Mouse (Mus musculus) spleen, adult 12 weeks (tissue): ENCODE measurements around the gene Caml.
"Not testable (repeated sequence)": the region's sequence is repeated elsewhere in the genome, so short reads cannot be mapped to it uniquely, and the experiment has no call there.

Source experiments
- DNase-seq: peaks from one replicate; pipeline ENCODE4 v3.0.0; 2022; ENCODE audit warnings: low spot score

Caml gene

DNA sequence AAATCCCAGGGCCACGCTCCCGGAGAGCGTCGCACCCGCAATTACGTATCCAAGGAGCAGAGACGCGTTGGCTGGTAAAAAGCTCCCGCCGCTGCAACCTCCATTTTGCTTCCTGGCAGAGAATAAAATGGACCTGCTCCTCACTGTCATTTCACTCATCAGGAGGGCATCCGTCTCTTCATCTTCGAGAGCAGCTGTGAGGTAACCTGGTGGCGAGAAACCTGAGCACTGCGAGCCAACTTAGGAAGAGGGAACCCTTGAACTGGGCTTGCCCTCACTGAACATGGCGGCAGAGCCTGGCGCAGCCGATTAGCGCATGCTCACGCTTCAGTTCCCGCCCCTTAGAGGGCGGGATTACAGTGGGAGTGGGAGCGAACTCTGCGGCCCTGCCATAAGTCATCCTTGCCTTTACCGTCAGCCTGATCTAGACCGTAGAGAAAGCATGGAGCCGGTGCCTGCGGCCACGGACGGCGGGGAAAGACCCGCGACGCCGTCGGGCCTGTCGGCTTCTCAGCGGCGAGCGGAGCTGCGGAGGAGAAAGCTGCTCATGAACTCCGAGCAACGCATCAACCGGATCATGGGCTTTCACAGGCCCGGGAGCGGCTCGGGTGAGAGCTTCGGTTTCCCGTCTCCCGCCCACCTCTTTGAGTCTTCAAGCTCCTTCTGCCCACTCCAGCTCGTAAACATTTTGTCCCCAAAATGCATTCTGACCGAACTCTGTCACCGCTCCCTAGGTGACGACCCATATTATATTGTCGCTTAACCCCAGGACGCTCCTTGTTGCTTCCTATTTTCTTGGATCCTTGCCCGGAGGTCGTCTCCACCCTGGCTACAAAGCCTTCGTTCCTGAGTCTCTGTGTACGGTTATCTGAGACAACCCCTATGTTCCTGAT is at the start of gene Caml:
TSS of gene Caml (plus strand) at position 357 of the 893 bp plus-strand sequence.
- DNase-seq = peak; percentile 88

DNA sequence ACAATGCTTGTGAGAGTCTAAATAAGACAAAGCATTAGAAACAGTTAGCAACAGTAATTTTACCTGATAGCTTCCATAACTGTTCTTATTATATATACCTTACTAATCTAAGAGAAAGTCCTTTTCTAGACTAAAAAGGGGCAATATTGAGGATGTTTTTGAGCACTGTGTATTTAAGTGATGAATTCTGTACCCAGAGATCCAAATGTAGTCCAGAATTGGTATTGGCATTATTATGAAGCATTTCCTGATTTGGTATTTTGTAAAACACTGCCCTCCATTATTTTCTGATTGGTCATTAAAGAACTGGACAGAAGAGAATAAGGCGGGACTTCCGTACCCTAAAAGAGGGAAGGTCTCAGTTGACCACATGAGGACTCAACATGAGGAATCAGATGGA is 49.4 kb upstream of the Caml start, which contains the start of gene Tmed9:
TSS of gene Tmed9 (plus strand) at position 301 of the 400 bp plus-strand sequence.
- no peak for DNase-seq

- no peak for DNase-seq
These were observed 48.5 kb upstream of the Caml start for GRCm38 (mm10) chr13:55574321-55574720.

DNA sequence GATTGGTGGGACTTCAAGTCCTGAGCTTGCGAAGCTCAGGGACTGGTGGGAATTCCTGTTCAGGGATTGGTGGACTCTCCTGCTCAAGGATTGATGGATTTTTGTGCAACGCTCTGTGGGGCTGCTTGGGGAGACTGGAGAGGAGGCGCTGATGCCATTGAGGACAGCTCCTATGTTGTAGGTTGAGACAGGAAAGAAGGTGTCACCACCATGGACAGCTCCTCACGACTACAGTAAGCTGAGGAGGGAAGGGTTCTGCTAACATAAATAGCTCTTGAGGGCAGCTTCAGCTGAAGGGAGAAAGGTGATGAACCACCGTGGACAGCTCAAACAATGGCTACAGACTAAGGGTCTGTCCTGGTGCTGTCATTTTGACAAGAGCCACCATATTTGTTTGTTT is 46.9 kb upstream of the Caml start:
- DNase-seq = no peak

GRCm38 (mm10) chr13:55576872-55577271 is 45.9 kb upstream of the Caml start:
- DNase-seq = not testable (repeated sequence)

GRCm38 (mm10) chr13:55578086-55578485 is 44.7 kb upstream of the Caml start:
- no peak for DNase-seq

- DNase-seq = no peak
These were observed 30.8 kb upstream of the Caml start for GRCm38 (mm10) chr13:55591961-55592490.

GRCm38 (mm10) chr13:55592512-55593253 is 30.1 kb upstream of the Caml start:
- DNase-seq = peak; percentile 89

- DNase-seq = no peak
These were observed 29.5 kb upstream of the Caml start for GRCm38 (mm10) chr13:55593254-55593747.

GRCm38 (mm10) chr13:55595375-55595774 is 27.4 kb upstream of the Caml start:
- DNase-seq = no peak

GRCm38 (mm10) chr13:55596802-55597201 is 26.0 kb upstream of the Caml start:
- DNase-seq = no peak

GRCm38 (mm10) chr13:55599566-55600540 is 23.0 kb upstream of the Caml start, which contains the start of gene B4galt7:
Gene B4galt7 (plus strand): TSS chr13:55599896.
- peak; percentile 76 for DNase-seq

DNA sequence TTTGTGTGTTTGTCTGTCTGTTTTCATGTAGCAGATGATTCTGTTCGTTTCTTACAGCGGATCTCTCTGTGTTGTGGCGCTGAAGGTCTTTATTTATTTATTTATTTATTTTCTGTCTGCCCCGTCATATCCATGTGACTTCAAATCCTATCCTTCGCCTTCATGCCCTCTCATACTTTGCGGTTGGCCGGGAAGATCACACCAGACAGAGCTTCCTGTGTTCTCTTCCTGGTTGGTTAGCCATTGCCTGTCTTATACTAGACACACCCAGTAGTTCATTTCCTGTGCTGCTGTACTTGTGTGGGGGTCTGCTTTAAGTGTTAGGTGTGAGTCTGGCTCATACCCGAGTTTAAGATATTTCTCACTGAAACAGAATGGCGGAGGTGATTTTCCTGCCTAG is 22.1 kb upstream of the Caml start:
- no peak for DNase-seq

GRCm38 (mm10) chr13:55601611-55602010 is 21.2 kb upstream of the Caml start:
- DNase-seq = peak; percentile 73

DNA sequence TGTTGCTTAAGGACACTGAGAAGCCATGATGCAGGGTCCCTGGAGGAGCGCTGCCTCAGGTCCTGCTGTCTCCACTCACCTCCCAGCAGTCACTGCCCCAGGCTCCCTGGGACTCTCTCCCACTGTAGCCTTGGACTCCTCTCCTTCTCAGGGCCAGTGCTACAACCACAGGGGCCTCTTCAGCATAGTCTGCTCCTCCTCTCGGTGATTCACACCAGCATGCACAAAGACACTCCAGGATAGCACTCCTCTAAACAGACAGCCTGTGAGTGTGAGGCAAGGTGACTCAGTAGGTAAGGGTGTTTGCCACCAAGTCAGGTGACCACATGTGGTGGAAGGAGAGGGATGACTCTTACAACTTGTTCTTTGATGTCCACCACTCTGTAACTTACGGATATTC is 18.2 kb upstream of the Caml start:
- DNase-seq = no peak

GRCm38 (mm10) chr13:55606899-55607623 is 15.7 kb upstream of the Caml start:
- DNase-seq = no peak

DNA sequence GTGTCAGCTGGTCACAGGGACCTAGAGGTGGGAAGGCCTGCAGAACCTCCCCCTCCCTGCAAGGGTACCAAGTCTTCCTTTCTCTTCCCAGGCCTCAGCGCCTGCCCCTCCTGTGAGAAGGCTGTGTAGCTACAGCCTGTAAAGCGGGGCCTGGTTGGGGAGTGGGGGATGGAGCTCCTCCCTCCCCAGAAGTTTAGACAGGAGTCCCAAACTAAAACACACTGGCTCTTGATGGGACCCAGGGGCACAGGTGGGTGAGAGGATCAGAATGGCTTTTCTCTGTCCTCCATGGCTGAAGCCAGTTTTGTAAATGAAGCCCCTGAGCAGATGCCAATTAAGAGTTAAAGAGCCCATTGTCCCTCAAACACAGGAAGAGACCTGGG is 15.2 kb upstream of the Caml start:
- DNase-seq = no peak

DNA sequence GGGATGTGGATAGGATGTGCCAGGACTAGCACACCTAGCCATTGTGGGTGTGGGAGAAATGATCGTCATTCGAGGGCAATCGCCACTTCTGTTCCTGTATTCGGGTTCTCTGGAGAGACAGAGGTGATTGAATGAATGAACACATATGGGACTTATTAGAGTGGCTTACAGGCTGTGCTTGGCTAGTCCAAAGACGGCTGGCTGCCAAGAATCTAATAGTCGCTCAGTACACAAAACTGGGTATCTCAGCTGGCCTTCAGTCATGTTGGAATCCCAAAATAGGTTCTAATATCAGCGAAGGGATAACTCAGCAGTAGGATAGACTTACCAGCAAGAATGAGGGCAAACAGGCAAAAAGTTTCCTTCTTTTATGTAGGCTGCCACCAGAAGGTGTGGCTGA is 10.8 kb upstream of the Caml start:
- no peak for DNase-seq

DNA sequence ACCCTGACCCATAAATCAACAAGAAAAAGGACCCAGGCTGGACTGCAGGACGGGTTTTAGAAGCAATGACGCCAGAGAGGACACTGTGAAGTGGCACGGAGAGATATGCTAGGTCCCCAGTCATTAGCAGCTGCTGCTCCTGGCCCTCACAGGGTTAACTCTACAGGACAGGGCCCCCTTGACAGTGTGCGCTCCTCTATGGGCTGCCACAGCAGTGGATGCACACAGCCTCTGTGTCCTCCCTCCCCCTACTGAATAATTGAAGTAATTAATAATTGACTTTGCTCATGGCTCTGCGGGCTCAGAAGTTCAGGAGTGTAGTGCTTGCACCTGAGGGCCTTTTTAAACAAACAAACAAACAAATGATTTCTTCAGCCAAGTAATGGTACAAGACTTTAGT is 9.3 kb upstream of the Caml start:
- no peak for DNase-seq

DNA sequence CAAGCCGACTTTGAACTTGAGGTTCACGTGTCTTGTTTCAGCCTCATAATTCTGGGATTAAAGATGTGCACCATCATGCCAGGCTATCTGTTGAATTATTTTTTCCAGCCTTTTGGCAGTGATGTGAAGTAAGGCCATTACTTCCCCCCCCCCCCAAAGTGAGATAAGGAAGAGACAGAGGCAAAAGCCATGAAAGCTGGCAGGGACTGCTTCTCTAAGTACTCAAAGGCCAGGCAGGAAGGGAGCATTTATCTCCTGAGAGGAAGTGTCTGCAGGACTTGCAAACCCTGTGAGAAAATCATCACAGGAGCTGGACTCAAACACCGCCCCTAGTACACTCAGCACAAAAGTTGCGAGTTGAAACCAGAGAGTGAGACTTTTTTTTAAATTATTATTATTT is 3.5 kb upstream of the Caml start:
- DNase-seq = no peak

DNA sequence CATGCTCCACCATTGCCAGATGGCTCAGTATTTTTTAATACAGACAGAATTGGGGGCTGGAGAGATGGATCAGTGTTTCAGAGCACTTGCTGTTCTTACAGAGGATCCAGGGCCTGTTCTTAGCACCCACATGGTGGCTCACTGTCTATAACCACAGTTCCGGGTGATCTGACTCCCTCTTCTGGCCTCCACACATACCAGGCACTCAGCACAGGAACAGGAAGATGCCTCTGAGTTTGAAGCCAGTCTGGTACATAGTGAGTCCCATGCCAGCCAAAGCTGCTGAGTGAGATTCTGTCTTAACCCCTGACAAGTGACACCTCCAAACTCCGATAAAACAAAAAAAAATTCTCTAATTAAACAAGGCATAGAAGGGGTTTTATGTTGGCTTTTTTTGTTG is 2.5 kb upstream of the Caml start:
- DNase-seq = no peak
